30 mouse cellular contexts compared by ENCODE assay signal in the genomic region with DNA sequence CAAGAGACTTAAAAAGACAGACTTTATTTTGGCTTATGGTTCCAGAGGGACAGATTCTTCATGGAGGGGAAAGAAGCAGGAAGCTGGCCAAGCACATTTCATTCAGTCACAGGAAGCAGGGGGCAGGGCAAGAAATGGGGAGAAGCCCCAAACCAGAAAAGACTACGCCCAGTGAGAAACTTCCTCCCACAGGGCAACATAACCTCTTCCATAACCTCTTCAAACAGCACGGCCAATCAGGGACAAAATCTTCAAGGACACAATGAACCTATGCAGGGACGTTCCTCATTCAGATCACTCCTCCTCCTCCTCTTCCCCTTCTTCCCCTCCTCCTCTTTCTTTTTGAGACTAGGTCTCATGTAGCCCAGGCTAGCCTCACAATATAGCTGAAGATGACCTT.
"Had no signal": no experiment of that assay in that cellular context is flagged by ENCODE, and none has a peak within 500 bp of the region (broad histone marks: within the 10 kb centered on the region; RNA-seq: fewer than 3 reads in every experiment).

No protein-coding gene starts in this region.

- H3K9ac ChIP-seq: limb, embryonic 12.5 days; limb, embryonic 13.5 days; limb, embryonic 15.5 days; liver, embryonic 13.5 days; liver, embryonic 14.5 days; liver, embryonic 15.5 days; liver, postnatal 0 days; lung, embryonic 14.5 days; lung, embryonic 15.5 days; midbrain, embryonic 12.5 days; midbrain, embryonic 13.5 days; midbrain, embryonic 15.5 days had no signal

- H3K27ac ChIP-seq: left cerebral cortex, adult 2 months; limb, embryonic 10.5 days; limb, embryonic 12.5 days; limb, embryonic 13.5 days; limb, embryonic 15.5 days; liver, embryonic 13.5 days; liver, embryonic 14.5 days; liver, embryonic 15.5 days; lung, embryonic 15.5 days; macrophage; midbrain, embryonic 10.5 days; midbrain, embryonic 12.5 days; midbrain, embryonic 13.5 days; midbrain, embryonic 15.5 days had no signal

- H3K9me3 ChIP-seq: limb, embryonic 10.5 days; limb, embryonic 12.5 days; limb, embryonic 13.5 days; limb, embryonic 15.5 days; liver, embryonic 13.5 days; liver, embryonic 15.5 days; lung, embryonic 15.5 days; midbrain, embryonic 10.5 days; midbrain, embryonic 12.5 days; midbrain, embryonic 13.5 days; midbrain, embryonic 15.5 days had no signal

- H3K36me3 ChIP-seq: limb, embryonic 10.5 days; limb, embryonic 12.5 days; limb, embryonic 13.5 days; limb, embryonic 15.5 days; liver, embryonic 13.5 days; liver, embryonic 15.5 days; lung, embryonic 15.5 days; midbrain, embryonic 10.5 days; midbrain, embryonic 12.5 days; midbrain, embryonic 13.5 days; midbrain, embryonic 15.5 days had no signal

- ATAC-seq: liver, postnatal 0 days; midbrain, embryonic 13.5 days; midbrain, embryonic 15.5 days; midbrain, embryonic 16.5 days had no signal

- H3K4me1 ChIP-seq: liver, embryonic 15.5 days; megakaryocyte, embryonic 14.5 days; midbrain, embryonic 13.5 days; midbrain, embryonic 15.5 days had no signal

- DNase-seq: left cerebral cortex, postnatal 4 days; liver; liver, embryonic 13.5 days; liver, postnatal 0 days; lung, adult 18-20 months; lung, adult 2 months; lung, embryonic 14.5 days; lung, postnatal 10 days; lung, postnatal 14 days; lung, postnatal 36 days; lung, postnatal 4 days; midbrain, embryonic 14.5 days had no signal

- H3K4me3 ChIP-seq: left cerebral cortex, adult 2 months; limb, embryonic 10.5 days; limb, embryonic 12.5 days; limb, embryonic 13.5 days; limb, embryonic 15.5 days; liver, embryonic 13.5 days; liver, embryonic 15.5 days; lung, embryonic 15.5 days; megakaryocyte, embryonic 14.5 days; midbrain, embryonic 10.5 days; midbrain, embryonic 12.5 days; midbrain, embryonic 13.5 days; midbrain, embryonic 15.5 days; myocyte had no signal

- H3K4me2 ChIP-seq: limb, embryonic 12.5 days; limb, embryonic 13.5 days; limb, embryonic 15.5 days; liver, embryonic 11.5 days; liver, embryonic 13.5 days; liver, embryonic 15.5 days; lung, embryonic 14.5 days; lung, embryonic 15.5 days; midbrain, embryonic 11.5 days; midbrain, embryonic 12.5 days; midbrain, embryonic 13.5 days; midbrain, embryonic 15.5 days had no signal

- H3K27me3 ChIP-seq: limb, embryonic 15.5 days; liver, embryonic 13.5 days; liver, embryonic 15.5 days; lung, embryonic 15.5 days; megakaryocyte, embryonic 14.5 days; midbrain, embryonic 12.5 days; midbrain, embryonic 13.5 days; midbrain, embryonic 15.5 days had no signal
